Mouse (Mus musculus): ENCODE data around the gene Hist1h3b.
"Not testable (repeated sequence)": the region's sequence is repeated elsewhere in the genome, so short reads cannot be mapped to it uniquely, and the experiment has no call there.

Gene Hist1h3b

GRCm38 (mm10) chr13:23755000-23755399 lies 2.9 kb downstream of the Hist1h3b start:
- DNase-seq (ENCODE audit: low spot score): no peak

GRCm38 (mm10) chr13:23756790-23757189 lies 4.7 kb downstream of the Hist1h3b start, which contains the start of gene Hist1h4b:
Hist1h4b (plus strand) TSS chr13:23757013.
- DNase-seq (ENCODE audit: low spot score): peak; percentile 84

GRCm38 (mm10) chr13:23757211-23757773 lies 5.2 kb downstream of the Hist1h3b start:
- no peak for DNase-seq (ENCODE audit: low spot score)

GRCm38 (mm10) chr13:23757921-23758320 lies 5.9 kb downstream of the Hist1h3b start:
- no peak for DNase-seq (ENCODE audit: low spot score)

- no peak for DNase-seq (ENCODE audit: low spot score)
These were observed 7.2 kb downstream of the Hist1h3b start for GRCm38 (mm10) chr13:23759251-23759771.

- DNase-seq (ENCODE audit: low spot score): no peak
These were observed 7.8 kb downstream of the Hist1h3b start for GRCm38 (mm10) chr13:23759916-23760239.

GRCm38 (mm10) chr13:23760240-23760971 lies 8.3 kb downstream of the Hist1h3b start:
- no peak for DNase-seq (ENCODE audit: low spot score)

GRCm38 (mm10) chr13:23760972-23761864 lies 9.2 kb downstream of the Hist1h3b start, which contains the start of gene Hist1h4a:
Hist1h4a (minus strand) TSS chr13:23761230.
- DNase-seq (ENCODE audit: low spot score): peak; percentile 99

GRCm38 (mm10) chr13:23761871-23762821 lies 10.1 kb downstream of the Hist1h3b start, which contains the start of gene Hist1h3a:
Hist1h3a (minus strand) TSS chr13:23762386.
- not testable (repeated sequence) for DNase-seq (ENCODE audit: low spot score)

GRCm38 (mm10) chr13:23763242-23763585 lies 11.1 kb downstream of the Hist1h3b start:
- DNase-seq (ENCODE audit: low spot score): peak; percentile 89

GRCm38 (mm10) chr13:23763586-23764323 lies 11.7 kb downstream of the Hist1h3b start, which contains the start of gene Hist1h1a:
Hist1h1a (plus strand) TSS chr13:23763666.
- DNase-seq (ENCODE audit: low spot score): no peak

GRCm38 (mm10) chr13:23764324-23765171 lies 12.5 kb downstream of the Hist1h3b start:
- no peak for DNase-seq (ENCODE audit: low spot score)

- DNase-seq (ENCODE audit: low spot score): no peak
These were observed 13.1 kb downstream of the Hist1h3b start for GRCm38 (mm10) chr13:23765172-23765513.

GRCm38 (mm10) chr13:23766772-23767171 lies 14.7 kb downstream of the Hist1h3b start:
- DNase-seq (ENCODE audit: low spot score): no peak

- no peak for DNase-seq (ENCODE audit: low spot score)
These were observed 16.8 kb downstream of the Hist1h3b start for GRCm38 (mm10) chr13:23768834-23769397.

- DNase-seq (ENCODE audit: low spot score): not testable (repeated sequence)
These were observed 17.5 kb downstream of the Hist1h3b start, which contains the start of gene Trim38 for GRCm38 (mm10) chr13:23769613-23770012. Trim38 (plus strand) TSS chr13:23769913.

GRCm38 (mm10) chr13:23772561-23773313 lies 20.7 kb downstream of the Hist1h3b start:
- peak; percentile 48 for DNase-seq (ENCODE audit: low spot score)

- DNase-seq (ENCODE audit: low spot score): no peak
These were observed 26.3 kb downstream of the Hist1h3b start for GRCm38 (mm10) chr13:23778339-23778738.

All from testis, postnatal 10 days (tissue).